Mouse (Mus musculus) spleen, adult 2 months (tissue): ENCODE results near the gene Spaca6.

Experiments used
- CTCF ChIP-seq: fragments of 200-500 bp; IDR thresholded peaks from 2 replicates; pipeline ENCODE4 v1.5.1; 2011; ENCODE audit warnings: mild to moderate bottlenecking, inconsistent platforms; ENCODE audit not compliant: insufficient read depth, insufficient read length, insufficient replicate concordance; ENCODE audit errors: extremely low read depth
- POLR2A ChIP-seq: fragments of 200-500 bp; IDR thresholded peaks from 2 replicates; pipeline ENCODE4 v1.6.1; 2011; ENCODE audit warnings: low read depth, low read length, inconsistent platforms

- TF ChIP-seq POLR2A: no peak
- TF ChIP-seq CTCF: no peak
Measured at GRCm38 (mm10) chr17:17843534-17844261, 16.7 kb downstream of the Spaca6 start.
